Mouse (Mus musculus) spleen, embryonic (tissue): Measurements from ENCODE around the gene Prp2.
"Not testable (repeated sequence)": the region's sequence is repeated elsewhere in the genome, so short reads cannot be mapped to it uniquely, and the experiment has no call there.

Experiments used
- CTCF ChIA-PET: fragments of 350-600 bp; sonication (Branson Sonifier 250); formaldehyde crosslinking; loops from one replicate; lab custom pipeline; 2022; lab: Charles Lee

Gene Prp2

GRCm38 (mm10) chr6:132595613-132596012, at the start of gene Prp2:
Gene Prp2 (plus strand): TSS chr6:132595913.
- CTCF ChIA-PET, result not testable (repeated sequence)

GRCm38 (mm10) chr6:132569509-132569908, 26.2 kb upstream of the Prp2 start, which contains the start of gene Prh1:
Gene Prh1 (plus strand): TSS chr6:132569809.
- CTCF ChIA-PET, result not testable (repeated sequence)

DNA sequence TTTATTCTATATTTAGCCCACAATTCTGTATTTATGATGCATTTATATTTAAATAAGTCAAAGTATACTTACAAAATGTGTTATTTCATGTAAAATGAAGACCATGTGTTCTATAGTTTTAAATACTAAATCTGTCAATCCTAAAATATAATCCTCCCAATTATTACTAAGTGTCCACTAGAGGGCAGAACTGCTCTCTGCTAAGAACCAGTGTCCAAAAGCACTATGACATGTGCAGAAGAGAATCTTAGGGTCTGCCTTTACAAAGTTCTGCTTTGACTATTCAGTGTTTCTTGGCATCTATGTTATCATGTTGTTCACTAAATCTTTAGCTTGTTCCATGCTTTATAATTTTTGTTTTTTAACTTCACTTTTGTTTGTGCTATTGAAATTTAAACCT, 53.7 kb downstream of the Prp2 start:
- CTCF ChIA-PET, result no interaction called here
